Mouse (Mus musculus) sigmoid colon, adult 10 weeks (tissue): Measurements from ENCODE around the gene Rhox2g. TPM values are rescaled to one million over a fixed set of nuclear protein-coding genes. Genes with fewer than 3 reads are reported as not detected.

Source experiments
- polyA plus RNA-seq: library from polyadenylated mRNA; stranded (reverse); fragments of 350-450 nt; fragmentation: Illumina TruSeq; extraction: RNeasy Lipid Tissue Mini Kit (QIAGEN cat#74804); gene quantifications from one replicate; pipeline ENCODE4 v1.2.3, GENCODE M21; 2014; ENCODE audit warnings: low read depth, low replicate concordance

Rhox2g gene
- not detected for polyA plus RNA-seq

DNA sequence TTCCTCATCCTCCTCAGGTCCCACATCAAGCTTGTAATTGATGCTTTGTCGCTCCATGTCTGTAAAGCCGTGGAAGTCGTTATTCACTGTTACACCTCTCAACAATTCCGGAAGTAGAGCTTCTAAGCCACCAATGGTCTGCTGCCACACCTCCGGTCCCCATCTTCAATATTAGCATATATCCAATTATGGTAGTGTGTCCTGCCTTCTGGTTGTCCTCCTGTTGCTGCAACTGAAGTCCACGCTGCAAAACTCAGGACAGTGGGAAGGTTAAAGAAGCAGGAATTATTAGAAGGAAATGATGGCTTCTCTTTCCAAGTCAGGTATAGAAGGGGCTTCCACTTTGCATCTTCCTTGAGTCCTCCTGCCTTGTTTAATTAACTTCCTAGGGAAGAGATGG, at the start of gene Rhox2g:
Rhox2g (minus strand) TSS at position 101 of the 400 bp plus-strand sequence.

DNA sequence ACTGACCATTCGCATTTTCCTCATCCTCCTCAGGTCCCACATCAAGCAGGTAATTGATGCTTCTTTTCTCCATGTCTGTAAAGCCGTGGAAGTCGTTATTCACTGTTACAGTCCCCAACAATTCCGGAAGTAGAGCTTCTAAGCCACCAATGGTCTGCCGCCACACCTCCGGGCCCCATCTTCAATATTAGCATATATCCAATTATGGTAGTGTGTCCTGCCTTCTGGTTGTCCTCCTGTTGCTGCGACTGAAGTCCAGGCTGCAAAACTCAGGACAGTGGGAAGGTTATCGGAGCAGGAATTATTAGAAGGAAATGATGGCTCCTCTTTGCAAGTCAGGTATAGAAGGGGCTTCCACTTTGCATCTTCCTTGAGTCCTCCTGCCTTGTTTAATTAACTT, 29.9 kb upstream of the Rhox2g start, which contains the start of gene Rhox2h:
Rhox2h (minus strand) TSS at position 101 of the 400 bp plus-strand sequence.

DNA sequence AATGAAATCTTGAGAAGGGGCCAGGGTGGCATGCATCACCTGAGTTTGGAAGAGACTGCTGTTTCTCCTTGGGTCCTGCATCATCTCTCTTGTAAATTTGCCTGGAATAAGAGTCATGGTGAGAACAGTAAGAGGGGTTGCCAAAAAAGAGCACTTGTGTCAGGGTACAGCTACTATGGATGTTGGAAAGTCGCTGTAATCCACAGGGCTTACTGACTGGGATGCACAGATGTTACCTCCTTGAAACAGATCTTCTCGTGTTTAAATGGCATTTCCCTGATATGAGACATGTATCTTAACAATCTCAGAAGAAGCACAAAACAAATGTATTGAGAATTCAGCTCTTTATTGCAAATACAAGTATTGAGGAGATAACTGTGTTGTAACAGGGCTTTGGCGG, 25.4 kb upstream of the Rhox2g start, which contains the start of gene Rhox3h:
Rhox3h (minus strand) TSS at position 101 of the 400 bp plus-strand sequence.

DNA sequence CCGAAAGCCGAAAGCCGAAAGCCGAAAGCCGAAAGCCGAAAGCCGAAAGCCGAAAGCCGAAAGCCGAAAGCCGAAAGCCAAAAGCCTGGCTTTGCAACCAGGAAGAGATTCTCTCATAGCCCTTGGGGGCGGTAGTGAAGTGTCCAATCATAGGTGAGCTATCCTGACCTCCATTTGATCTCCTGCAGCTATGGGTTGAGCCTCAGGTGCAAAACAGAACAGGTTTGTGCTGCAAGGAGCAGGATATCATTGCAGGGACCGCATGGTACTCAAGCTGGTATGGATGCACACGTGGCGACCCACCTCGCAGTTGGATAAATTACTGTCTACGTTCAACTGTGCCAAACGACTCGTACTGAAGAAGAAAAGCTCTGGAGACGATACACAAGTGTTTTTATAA, 8.0 kb upstream of the Rhox2g start, which contains the start of gene Rhox4g:
Rhox4g (minus strand) TSS at position 101 of the 400 bp plus-strand sequence.

DNA sequence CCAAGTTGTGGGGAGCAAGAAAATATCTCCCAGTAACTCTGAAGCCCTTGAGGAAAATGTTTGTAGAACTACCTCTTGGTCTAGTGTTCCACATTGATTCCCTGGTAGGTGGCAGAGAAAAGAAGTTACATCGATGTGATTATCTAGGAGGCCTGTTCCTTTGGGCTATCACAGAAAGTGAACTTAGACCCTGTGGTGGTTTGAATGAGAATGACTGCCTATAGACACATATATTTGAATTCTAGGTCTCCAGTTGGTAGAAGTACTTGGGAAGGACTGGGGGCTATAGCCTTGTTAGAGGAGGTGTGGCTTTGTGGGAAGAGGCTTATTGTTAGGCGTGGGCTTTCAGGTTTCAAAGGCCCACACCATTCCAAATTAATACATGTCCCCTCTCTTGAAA, 14.8 kb downstream of the Rhox2g start, which contains the start of gene Rhox3g:
Rhox3g (minus strand) TSS at position 101 of the 400 bp plus-strand sequence.

DNA sequence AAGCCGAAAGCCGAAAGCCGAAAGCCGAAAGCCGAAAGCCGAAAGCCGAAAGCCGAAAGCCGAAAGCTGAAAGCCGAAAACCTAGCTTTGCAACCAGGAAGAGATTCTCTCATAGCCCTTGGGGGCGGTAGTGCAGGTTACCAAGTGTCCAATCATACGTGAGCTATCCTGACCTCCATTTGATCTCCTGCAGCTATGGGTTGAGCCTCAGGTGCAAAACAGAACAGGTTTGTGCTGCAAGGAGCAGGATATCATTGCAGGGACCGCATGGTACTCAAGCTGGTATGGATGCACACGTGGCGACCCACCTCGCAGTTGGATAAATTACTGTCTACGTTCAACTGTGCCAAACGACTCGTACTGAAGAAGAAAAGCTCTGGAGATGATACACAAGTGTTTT, 35.7 kb downstream of the Rhox2g start, which contains the start of gene Rhox4f:
Rhox4f (minus strand) TSS at position 101 of the 400 bp plus-strand sequence.

Other genes starting within 250 kb of the Rhox2g start
- gene Rhox2b, start 231.4 kb downstream of the Rhox2g start, polyA plus RNA-seq = not detected
- gene Rhox4b, start 211.0 kb downstream of the Rhox2g start, polyA plus RNA-seq = not detected
- not detected for gene Rhox2c, start 189.8 kb downstream of the Rhox2g start, polyA plus RNA-seq
- gene Rhox3c, start 184.9 kb downstream of the Rhox2g start, polyA plus RNA-seq = not detected
- gene Rhox4c, start 163.1 kb downstream of the Rhox2g start, polyA plus RNA-seq = not detected
- not detected for gene Rhox2d, start 150.0 kb downstream of the Rhox2g start, polyA plus RNA-seq
- not detected for gene Rhox4d, start 129.1 kb downstream of the Rhox2g start, polyA plus RNA-seq
- not detected for gene Rhox2e, start 113.0 kb downstream of the Rhox2g start, polyA plus RNA-seq
- not detected for gene Rhox3e, start 101.5 kb downstream of the Rhox2g start, polyA plus RNA-seq
- not detected for gene Rhox4e, start 86.1 kb downstream of the Rhox2g start, polyA plus RNA-seq
- not detected for gene Rhox2f, start 72.1 kb downstream of the Rhox2g start, polyA plus RNA-seq
- gene Rhox3f, start 62.5 kb downstream of the Rhox2g start, polyA plus RNA-seq = not detected
- not detected for gene Rhox4f, start 35.8 kb downstream of the Rhox2g start, polyA plus RNA-seq
- not detected for gene Rhox3g, start 14.9 kb downstream of the Rhox2g start, polyA plus RNA-seq
- gene Rhox4g, start 7.9 kb upstream of the Rhox2g start, polyA plus RNA-seq = not detected
- not detected for gene Rhox3h, start 25.3 kb upstream of the Rhox2g start, polyA plus RNA-seq
- not detected for gene Rhox2h, start 29.8 kb upstream of the Rhox2g start, polyA plus RNA-seq
- gene Rhox5, start 161.4 kb upstream of the Rhox2g start, polyA plus RNA-seq = not detected
- not detected for gene Rhox6, start 183.4 kb upstream of the Rhox2g start, polyA plus RNA-seq
- not detected for gene Rhox7a, start 188.2 kb upstream of the Rhox2g start, polyA plus RNA-seq
- not detected for gene Rhox8, start 235.5 kb upstream of the Rhox2g start, polyA plus RNA-seq